Comparison of ENCODE assay signal across 8 mouse cellular contexts in the genomic region with DNA sequence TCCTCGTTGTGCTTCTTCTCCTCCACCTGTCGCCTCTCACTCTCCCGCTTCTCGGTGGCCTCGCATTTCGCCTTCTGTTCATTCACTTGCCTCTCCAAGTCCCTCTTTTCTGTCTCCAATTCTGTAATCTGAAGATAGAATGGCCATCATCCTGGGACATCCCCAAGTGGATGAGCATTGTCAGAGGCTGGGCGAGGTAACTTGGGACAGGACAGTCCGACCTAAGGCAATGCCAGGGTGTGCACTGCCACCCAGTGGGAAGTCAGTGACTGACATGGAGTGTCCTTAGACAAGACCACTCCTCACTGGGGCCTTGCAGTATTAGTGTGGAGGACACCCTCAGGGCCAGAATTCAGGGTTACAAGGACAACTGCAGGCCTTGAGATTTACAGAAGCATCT. TPM values are rescaled to one million over a fixed set of nuclear protein-coding genes. Genes with fewer than 3 reads are reported as not detected.
DNase-seq lines count a peak whose midpoint lies in the region; ATAC-seq lines count a peak whose summit lies in the region.

No protein-coding gene starts in this region.

- H3K9ac ChIP-seq in embryonic facial prominence, embryonic 11.5 days (replicated peaks; ENCODE audit: low read length), result no peak overlapping the region
- H3K9ac ChIP-seq in kidney, embryonic 14.5 days (ENCODE audit: low read depth, low read length), result 0 out of 2 replicates have a peak overlapping the region, but pooled peaks have one; percentile 12
- H3K9ac ChIP-seq in limb, embryonic 15.5 days, result 0 out of 2 replicates have a peak overlapping the region, but pooled peaks have one; percentile 20
- no peak overlapping the region for H3K9ac ChIP-seq in midbrain, embryonic 15.5 days

- 2% methylated on average over 8 of the region's 8 CpGs for WGBS in embryonic facial prominence, embryonic 11.5 days
- 1% methylated on average over 8 of the region's 8 CpGs for WGBS in heart, embryonic 10.5 days
- WGBS in kidney, embryonic 14.5 days, result 1% methylated on average over 8 of the region's 8 CpGs
- 4% methylated on average over 8 of the region's 8 CpGs for WGBS in limb, embryonic 15.5 days
- 4% methylated on average over 8 of the region's 8 CpGs for WGBS in midbrain, embryonic 15.5 days

- peak overlapping the region; percentile 36 for H3K4me2 ChIP-seq in embryonic facial prominence, embryonic 11.5 days (ENCODE audit: low read depth, low read length)
- peak overlapping the region; percentile 42 for H3K4me2 ChIP-seq in kidney, embryonic 14.5 days (replicated peaks; ENCODE audit: low read depth, low read length)
- H3K4me2 ChIP-seq in limb, embryonic 15.5 days, result peak overlapping the region; percentile 34
- H3K4me2 ChIP-seq in midbrain, embryonic 15.5 days, result peak overlapping the region; percentile 48

- no peaks in the 10 kb centered on the region for H3K9me3 ChIP-seq in embryonic facial prominence, embryonic 11.5 days (replicated peaks; ENCODE audit: control insufficient read depth, low read length)
- no peaks in the 10 kb centered on the region for H3K9me3 ChIP-seq in heart, embryonic 10.5 days
- H3K9me3 ChIP-seq in kidney, embryonic 14.5 days (ENCODE audit: control insufficient read depth, low read length), result no peaks in the 10 kb centered on the region
- H3K9me3 ChIP-seq in limb, embryonic 15.5 days, result no peaks in the 10 kb centered on the region
- H3K9me3 ChIP-seq in midbrain, embryonic 15.5 days, result no peaks in the 10 kb centered on the region

- no peaks in the 10 kb centered on the region; the same call in 1 of the 2 replicates for H3K36me3 ChIP-seq in embryonic facial prominence, embryonic 11.5 days (replicated peaks; ENCODE audit: control insufficient read depth, insufficient read depth, low read depth, low read length)
- H3K36me3 ChIP-seq in heart, embryonic 10.5 days, result peaks cover 24% of the 10 kb centered on the region
- H3K36me3 ChIP-seq in kidney, embryonic 14.5 days (ENCODE audit: control insufficient read depth, insufficient read depth, low read length), result peaks cover 25% of the 10 kb centered on the region
- H3K36me3 ChIP-seq in limb, embryonic 15.5 days, result peaks cover 22% of the 10 kb centered on the region
- peaks cover 18% of the 10 kb centered on the region; the same call in 1 of the 2 replicates for H3K36me3 ChIP-seq in midbrain, embryonic 15.5 days (replicated peaks)

- ATAC-seq in embryonic facial prominence, embryonic 11.5 days (replicated peaks; ENCODE audit: insufficient number of reproducible peaks, low FRiP score, low TSS enrichment, low read depth), result peak; percentile 64; the same call in 1 of the 2 replicates
- peak; percentile 89 for ATAC-seq in kidney, embryonic 14.5 days (ENCODE audit: low FRiP score, low TSS enrichment)
- ATAC-seq in limb, embryonic 15.5 days (ENCODE audit: insufficient number of reproducible peaks, low FRiP score, low TSS enrichment, low read depth), result no peak
- ATAC-seq in midbrain, embryonic 15.5 days (replicated peaks), result peak; percentile 90

- no peaks in the 10 kb centered on the region for H3K27me3 ChIP-seq in embryonic facial prominence, embryonic 11.5 days (ENCODE audit: control insufficient read depth, insufficient read depth, low read length)
- no peaks in the 10 kb centered on the region for H3K27me3 ChIP-seq in heart, embryonic 10.5 days (ENCODE audit: insufficient read depth, poor library complexity, severe bottlenecking)
- no peaks in the 10 kb centered on the region for H3K27me3 ChIP-seq in kidney, embryonic 14.5 days (ENCODE audit: control insufficient read depth, insufficient read depth, low read length)
- 0 out of 2 replicates have a peak, but pooled peaks cover under 1% of the 10 kb centered on the region for H3K27me3 ChIP-seq in limb, embryonic 15.5 days
- H3K27me3 ChIP-seq in midbrain, embryonic 15.5 days (replicated peaks), result 0 out of 2 replicates have a peak, but pooled peaks cover under 1% of the 10 kb centered on the region

- no peak overlapping the region for H3K27ac ChIP-seq in embryonic facial prominence, embryonic 11.5 days (replicated peaks; ENCODE audit: low read depth, low read length)
- no peak overlapping the region for H3K27ac ChIP-seq in heart, embryonic 10.5 days
- no peak overlapping the region for H3K27ac ChIP-seq in kidney, embryonic 14.5 days (ENCODE audit: low read depth, low read length)
- H3K27ac ChIP-seq in limb, embryonic 15.5 days, result no peak overlapping the region
- H3K27ac ChIP-seq in midbrain, embryonic 15.5 days, result no peak overlapping the region

- DNase-seq in heart, adult 11 months, result peak; percentile 92
- DNase-seq in heart, postnatal 25 days (ENCODE audit: low spot score), result no peak
- peak; percentile 80 for DNase-seq in embryonic facial prominence, embryonic 11.5 days (ENCODE audit: low spot score)
- peak; percentile 86 for DNase-seq in heart, embryonic 10.5 days (ENCODE audit: low spot score)
- DNase-seq in spleen, postnatal 36 days (ENCODE audit: low spot score in 2 of 2), result peak; percentile 20 to 27

- H3K4me3 ChIP-seq in embryonic facial prominence, embryonic 11.5 days (ENCODE audit: low read depth, low read length), result no peak overlapping the region
- H3K4me3 ChIP-seq in heart, embryonic 10.5 days, result peak overlapping the region; percentile 43
- H3K4me3 ChIP-seq in kidney, embryonic 14.5 days (ENCODE audit: low read length), result peak overlapping the region; percentile 20; the same call in 1 of the 2 replicates
- no peak overlapping the region for H3K4me3 ChIP-seq in limb, embryonic 15.5 days
- H3K4me3 ChIP-seq in midbrain, embryonic 15.5 days, result peak overlapping the region; percentile 19

- no peaks in the 10 kb centered on the region; the same call in 1 of the 2 replicates for H3K4me1 ChIP-seq in embryonic facial prominence, embryonic 11.5 days (ENCODE audit: control insufficient read depth, insufficient read depth, low read length)
- peaks cover 26% of the 10 kb centered on the region for H3K4me1 ChIP-seq in heart, embryonic 10.5 days
- no peaks in the 10 kb centered on the region for H3K4me1 ChIP-seq in kidney, embryonic 14.5 days (ENCODE audit: control insufficient read depth, insufficient read depth, low read length)
- H3K4me1 ChIP-seq in limb, embryonic 15.5 days, result peaks cover 19% of the 10 kb centered on the region
- H3K4me1 ChIP-seq in midbrain, embryonic 15.5 days, result peaks cover 4% of the 10 kb centered on the region; the same call in 1 of the 2 replicates

- intact Hi-C loops in heart, postnatal 25 days (cut with DNase I), result loop anchor here (1.0 kb wide), 1 partner anchor 116 kb away; no protein-coding TSS in a partner anchor

RNA-seq across cellular contexts. Expression of a gene that starts 6.5 kb away (rescaled TPM):
- total RNA-seq in heart, postnatal 25 days (2021), result not detected
- polyA plus RNA-seq in embryonic facial prominence, embryonic 11.5 days (2014; fragmentation: Nextera tagmentation; extraction: Ambion mirVana), result 0.22 and 0.35 TPM in 2 replicates
- 0.12 and 0.28 TPM in 2 replicates for polyA plus RNA-seq in heart, embryonic 10.5 days (2016; fragmentation: Nextera tagmentation; extraction: Ambion mirVana)
- polyA plus RNA-seq in kidney, embryonic 14.5 days (2014; fragmentation: Nextera tagmentation; extraction: Ambion mirVana), result 0.11 TPM in 1 of 2 replicates, not detected in the other
- 0.13 TPM in 1 of 2 replicates, not detected in the other for polyA plus RNA-seq in limb, embryonic 15.5 days (2015; fragmentation: Nextera tagmentation; extraction: Ambion mirVana)
- polyA plus RNA-seq in midbrain, embryonic 15.5 days (2015; fragmentation: Nextera tagmentation; extraction: Ambion mirVana), result 1.3 and 1.5 TPM in 2 replicates

RNA-seq across cellular contexts. Expression of a gene that starts 7.4 kb away (rescaled TPM):
- total RNA-seq in heart, postnatal 25 days (2021), result 1 to 10 TPM; 7.6 to 8.8 TPM
- 43.1 and 45.3 TPM in 2 replicates for polyA plus RNA-seq in embryonic facial prominence, embryonic 11.5 days (2014; fragmentation: Nextera tagmentation; extraction: Ambion mirVana)
- polyA plus RNA-seq in heart, embryonic 10.5 days (2016; fragmentation: Nextera tagmentation; extraction: Ambion mirVana), result 22.0 and 25.6 TPM in 2 replicates
- 30.6 and 36.9 TPM in 2 replicates for polyA plus RNA-seq in kidney, embryonic 14.5 days (2014; fragmentation: Nextera tagmentation; extraction: Ambion mirVana)
- polyA plus RNA-seq in limb, embryonic 15.5 days (2015; fragmentation: Nextera tagmentation; extraction: Ambion mirVana), result 30.5 and 31.0 TPM in 2 replicates
- 27.3 and 28.1 TPM in 2 replicates for polyA plus RNA-seq in midbrain, embryonic 15.5 days (2015; fragmentation: Nextera tagmentation; extraction: Ambion mirVana)

RNA-seq across cellular contexts. Expression of a gene that starts 25.9 kb away (rescaled TPM):
- total RNA-seq in heart, postnatal 25 days (2021), result 10 to 100 TPM; 21.1 to 22.0 TPM
- 103 and 104 TPM in 2 replicates for polyA plus RNA-seq in embryonic facial prominence, embryonic 11.5 days (2014; fragmentation: Nextera tagmentation; extraction: Ambion mirVana)
- 43.6 and 55.6 TPM in 2 replicates for polyA plus RNA-seq in heart, embryonic 10.5 days (2016; fragmentation: Nextera tagmentation; extraction: Ambion mirVana)
- 64.3 and 72.1 TPM in 2 replicates for polyA plus RNA-seq in kidney, embryonic 14.5 days (2014; fragmentation: Nextera tagmentation; extraction: Ambion mirVana)
- polyA plus RNA-seq in limb, embryonic 15.5 days (2015; fragmentation: Nextera tagmentation; extraction: Ambion mirVana), result 48.6 and 49.3 TPM in 2 replicates
- polyA plus RNA-seq in midbrain, embryonic 15.5 days (2015; fragmentation: Nextera tagmentation; extraction: Ambion mirVana), result 152 and 168 TPM in 2 replicates

RNA-seq across cellular contexts. Expression of a gene that starts 42.6 kb away (rescaled TPM):
- 10 to 100 TPM; 25.9 to 27.0 TPM for total RNA-seq in heart, postnatal 25 days (2021)
- polyA plus RNA-seq in embryonic facial prominence, embryonic 11.5 days (2014; fragmentation: Nextera tagmentation; extraction: Ambion mirVana), result 94.4 and 99.3 TPM in 2 replicates
- polyA plus RNA-seq in heart, embryonic 10.5 days (2016; fragmentation: Nextera tagmentation; extraction: Ambion mirVana), result 71.8 and 86.2 TPM in 2 replicates
- 56.9 and 95.5 TPM in 2 replicates for polyA plus RNA-seq in kidney, embryonic 14.5 days (2014; fragmentation: Nextera tagmentation; extraction: Ambion mirVana)
- 78.4 and 84.7 TPM in 2 replicates for polyA plus RNA-seq in limb, embryonic 15.5 days (2015; fragmentation: Nextera tagmentation; extraction: Ambion mirVana)
- polyA plus RNA-seq in midbrain, embryonic 15.5 days (2015; fragmentation: Nextera tagmentation; extraction: Ambion mirVana), result 96.9 and 104 TPM in 2 replicates

Comparison
In these comparisons a context has a peak if more than half of its experiments do, and no peak if none do; other contexts are left out.
1. H3K4me3 ChIP-seq: peak in heart, embryonic 10.5 days (single experiment), kidney, embryonic 14.5 days (single experiment) and midbrain, embryonic 15.5 days (single experiment); none in embryonic facial prominence, embryonic 11.5 days (single experiment) and limb, embryonic 15.5 days (single experiment).
2. H3K9ac ChIP-seq: peak in kidney, embryonic 14.5 days (single experiment) and limb, embryonic 15.5 days (single experiment); none in embryonic facial prominence, embryonic 11.5 days (single experiment) and midbrain, embryonic 15.5 days (single experiment).
3. Peak in every context shown above with its lines, with median percentiles within 50 percentile points of each other: H3K4me2 ChIP-seq.